Mouse (Mus musculus) midbrain, embryonic 15.5 days (tissue): Measurements from ENCODE around the gene Card19. TPM values are rescaled to one million over a fixed set of nuclear protein-coding genes. Genes with fewer than 3 reads are reported as not detected.
A peak's percentile ranks its signal among the peaks of the same experiment; 100 is the strongest.

Experiments
- ATAC-seq: fragments of 200-750 bp; cut with Nextera tagmentation; replicated peaks from 2 replicates; pipeline ENCODE4 v1.8.0; 2017; ENCODE audit warnings: moderate TSS enrichment
- H3K27ac ChIP-seq: fragments of 300-500 bp; sonication (generic); 2 replicates; pipeline ENCODE4 v1.5.1; 2015; ENCODE audit warnings: mild to moderate bottlenecking, inconsistent platforms
- H3K27me3 ChIP-seq: fragments of 300-500 bp; sonication (generic); replicated peaks from 2 replicates; pipeline ENCODE4 v1.6.1; 2015; ENCODE audit warnings: inconsistent platforms
- H3K36me3 ChIP-seq: fragments of 300-500 bp; sonication (generic); replicated peaks from 2 replicates; pipeline ENCODE4 v1.6.1; 2015; ENCODE audit warnings: inconsistent platforms
- H3K4me1 ChIP-seq: fragments of 300-500 bp; sonication (generic); 2 replicates; pipeline ENCODE4 v1.6.1; 2015; ENCODE audit warnings: inconsistent platforms
- H3K4me2 ChIP-seq: fragments of 300-500 bp; sonication (generic); 2 replicates; pipeline ENCODE4 v1.6.1; 2015; ENCODE audit warnings: inconsistent platforms, mild to moderate bottlenecking, moderate library complexity
- H3K4me3 ChIP-seq: fragments of 300-500 bp; sonication (generic); 2 replicates; pipeline ENCODE4 v1.5.1; 2015; ENCODE audit warnings: mild to moderate bottlenecking, inconsistent platforms
- H3K9ac ChIP-seq: fragments of 300-500 bp; sonication (generic); 2 replicates; pipeline ENCODE4 v1.6.1; 2015; ENCODE audit warnings: mild to moderate bottlenecking, inconsistent platforms
- H3K9me3 ChIP-seq: fragments of 300-500 bp; sonication (generic); 2 replicates; pipeline ENCODE4 v1.6.1; 2016; ENCODE audit warnings: inconsistent platforms
- WGBS: fragments of 180-500 bp; shearing (Covaris S2); methylation state at CpG from one replicate; pipeline ENCODE4 v1.1.7; 2015; ENCODE audit warnings: mixed read lengths; 5-methylcytosine and 5-hydroxymethylcytosine counted together
- polyA plus RNA-seq: library from polyadenylated mRNA; unstranded; fragments of >200 nt; fragmentation: Nextera tagmentation; extraction: Ambion mirVana; gene quantifications from 2 replicates; pipeline ENCODE4 v1.2.1, GENCODE M21; 2015

Gene Card19
- polyA plus RNA-seq, 1 experiment from 2014 or later: 25.1 TPM

DNA sequence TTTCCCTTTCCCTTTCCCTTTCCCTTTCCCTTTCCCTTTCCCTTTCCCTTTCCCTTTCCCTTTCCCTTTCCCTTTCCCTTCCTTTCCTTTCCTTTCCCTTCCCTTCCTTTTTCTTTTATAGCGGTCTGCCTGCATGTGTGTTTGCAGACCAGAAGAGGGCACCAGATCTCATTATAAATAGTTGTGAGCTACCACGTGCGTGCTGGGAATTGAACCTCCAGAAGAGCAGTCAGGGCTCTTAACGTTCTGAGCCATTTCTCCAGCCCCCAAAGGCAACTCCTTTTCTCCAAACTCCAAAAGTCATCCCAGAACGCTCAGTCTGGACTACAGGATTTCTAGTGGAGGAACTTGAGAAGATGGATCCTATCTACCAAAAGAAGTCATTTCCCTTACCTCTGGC, 5.1 kb upstream of the Card19 start:
- 27% methylated on average over 5 of the region's 5 CpGs for WGBS
- H3K27ac ChIP-seq: no peak overlapping the region
- H3K36me3 ChIP-seq: no peaks in the 10 kb centered on the region
- no peak for ATAC-seq
- peaks cover 19% of the 10 kb centered on the region for H3K27me3 ChIP-seq
- H3K9ac ChIP-seq: no peak overlapping the region
- H3K4me2 ChIP-seq: no peak overlapping the region
- no peak overlapping the region for H3K4me3 ChIP-seq
- no peaks in the 10 kb centered on the region for H3K9me3 ChIP-seq
- H3K4me1 ChIP-seq: peaks cover 4% of the 10 kb centered on the region; the same call in 1 of the 2 replicates

DNA sequence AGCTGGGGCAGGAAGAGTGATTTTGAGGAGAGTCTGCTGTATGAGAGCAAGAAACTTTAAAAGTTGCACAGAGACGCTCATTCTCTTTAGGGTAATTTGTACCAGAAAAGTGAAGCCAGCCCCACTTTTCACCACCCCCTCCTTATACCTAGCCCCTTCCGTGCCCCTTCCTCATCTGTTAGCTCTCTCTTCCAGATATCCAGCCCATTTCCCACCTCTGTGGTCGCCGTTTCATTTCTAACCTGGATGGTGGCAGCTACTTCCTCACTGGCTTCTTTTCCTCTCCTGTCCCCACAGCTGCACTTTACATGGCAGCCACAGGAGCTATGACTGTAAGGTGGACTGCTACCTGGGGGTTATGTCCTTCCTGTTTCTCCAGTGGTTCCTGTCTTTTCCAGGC, 3.5 kb upstream of the Card19 start:
- H3K9me3 ChIP-seq: no peaks in the 10 kb centered on the region
- 85% methylated on average over 4 of the region's 4 CpGs for WGBS
- H3K9ac ChIP-seq: no peak overlapping the region
- H3K27me3 ChIP-seq: peaks cover 14% of the 10 kb centered on the region
- ATAC-seq: no peak
- H3K4me1 ChIP-seq: peaks cover 14% of the 10 kb centered on the region
- H3K4me2 ChIP-seq: no peak overlapping the region
- H3K4me3 ChIP-seq: no peak overlapping the region
- H3K27ac ChIP-seq: no peak overlapping the region
- no peaks in the 10 kb centered on the region for H3K36me3 ChIP-seq

DNA sequence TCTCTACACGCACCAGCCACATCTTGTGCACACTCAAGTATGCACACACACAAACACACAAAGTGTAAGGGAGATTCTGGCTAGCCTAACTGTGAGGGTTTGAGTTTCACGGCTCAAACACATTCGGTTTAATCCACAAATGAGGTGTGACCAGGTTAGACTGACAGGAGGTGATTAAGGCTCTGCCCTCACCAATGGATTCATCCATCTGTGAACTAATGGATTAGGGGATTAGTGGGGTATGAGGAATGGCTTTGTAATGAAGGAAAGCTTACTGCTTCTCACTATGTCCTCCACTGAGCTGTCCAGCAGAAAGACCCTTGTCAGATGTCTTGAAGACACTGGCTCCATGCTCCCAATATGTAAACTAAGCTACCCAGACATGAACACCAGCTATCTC, 2.8 kb upstream of the Card19 start:
- H3K27me3 ChIP-seq: peaks cover 12% of the 10 kb centered on the region
- no peak overlapping the region for H3K4me3 ChIP-seq
- H3K4me2 ChIP-seq: no peak overlapping the region
- H3K9ac ChIP-seq: no peak overlapping the region
- H3K36me3 ChIP-seq: no peaks in the 10 kb centered on the region
- H3K9me3 ChIP-seq: no peaks in the 10 kb centered on the region
- ATAC-seq: no peak
- no peak overlapping the region for H3K27ac ChIP-seq
- H3K4me1 ChIP-seq: peaks cover 20% of the 10 kb centered on the region
- 29% methylated on average over 3 of the region's 3 CpGs for WGBS

DNA sequence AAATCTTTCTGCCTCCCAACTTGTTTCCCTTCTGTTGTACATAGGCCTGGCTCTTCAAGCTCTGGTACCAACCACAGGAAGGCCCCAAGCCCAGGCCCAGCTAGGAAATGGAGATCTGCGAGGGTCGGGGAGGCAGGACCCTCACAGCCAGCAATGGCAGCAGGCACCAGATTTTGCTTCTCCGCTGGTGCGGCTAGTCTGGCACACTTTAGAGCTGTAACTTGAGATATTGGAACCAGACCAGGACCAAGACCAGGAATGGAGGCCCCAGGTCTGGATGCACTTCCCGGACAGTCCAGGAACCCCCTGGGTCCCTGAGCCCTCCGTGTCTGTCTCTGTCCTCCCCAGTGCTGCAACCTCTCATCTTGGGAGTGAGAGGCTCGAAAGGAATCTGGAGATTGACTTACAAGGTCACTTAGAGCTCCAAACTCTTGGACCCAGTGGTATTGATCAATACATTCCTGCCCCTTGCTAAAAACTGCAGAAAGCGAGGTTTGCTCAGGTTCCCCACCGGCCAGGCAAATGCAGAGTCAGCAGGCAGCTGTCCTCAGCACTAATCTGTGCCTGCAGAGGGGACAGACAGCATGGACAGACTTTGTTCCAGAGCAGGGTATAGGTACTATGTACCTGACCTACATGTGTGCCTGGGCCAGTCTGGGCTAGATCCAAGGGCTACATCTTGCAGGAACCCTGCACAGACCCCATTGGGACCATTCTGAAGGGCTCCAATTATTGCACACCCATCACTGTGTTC, 1.1 kb upstream of the Card19 start:
- Histone ChIP-seq H3K4me1 (peaks cover 30% of the 10 kb centered on the region), H3K9ac (no peak overlapping the region), H3K27me3 (peaks cover 12% of the 10 kb centered on the region), H3K9me3 (no peaks in the 10 kb centered on the region), H3K27ac (no peak overlapping the region), H3K36me3 (no peaks in the 10 kb centered on the region), H3K4me3 (no peak overlapping the region), H3K4me2 (peak overlapping the region; percentile 78; the same call in 1 of the 2 replicates)
- 56% methylated on average over 9 of the region's 9 CpGs for WGBS
- no peak for ATAC-seq

DNA sequence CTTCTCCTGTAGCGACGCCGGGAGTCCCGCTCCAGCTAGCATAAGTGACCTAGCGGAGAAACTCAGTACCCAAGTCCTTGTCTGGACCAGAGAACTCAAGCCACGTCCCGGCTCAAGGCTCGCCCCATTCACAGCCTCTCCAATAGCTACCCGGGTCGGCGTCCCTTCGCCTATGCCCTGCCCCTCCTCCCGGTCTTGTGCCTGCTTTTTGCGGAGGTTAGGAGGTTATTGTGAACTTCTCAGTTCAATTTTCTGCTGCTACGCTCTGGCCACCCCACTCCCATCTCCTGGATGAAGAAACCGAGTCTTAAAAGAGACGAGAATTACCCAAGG, 349 bp upstream of the Card19 start:
- 4% methylated on average over 17 of the region's 17 CpGs for WGBS
- H3K9ac ChIP-seq: peak overlapping the region; percentile 59
- ATAC-seq: no peak
- no peak overlapping the region for H3K27ac ChIP-seq
- peak overlapping the region; percentile 55 for H3K4me3 ChIP-seq
- peak overlapping the region; percentile 78 for H3K4me2 ChIP-seq
- H3K36me3 ChIP-seq: no peaks in the 10 kb centered on the region
- no peaks in the 10 kb centered on the region for H3K9me3 ChIP-seq
- peaks cover 12% of the 10 kb centered on the region for H3K27me3 ChIP-seq
- H3K4me1 ChIP-seq: peaks cover 38% of the 10 kb centered on the region

DNA sequence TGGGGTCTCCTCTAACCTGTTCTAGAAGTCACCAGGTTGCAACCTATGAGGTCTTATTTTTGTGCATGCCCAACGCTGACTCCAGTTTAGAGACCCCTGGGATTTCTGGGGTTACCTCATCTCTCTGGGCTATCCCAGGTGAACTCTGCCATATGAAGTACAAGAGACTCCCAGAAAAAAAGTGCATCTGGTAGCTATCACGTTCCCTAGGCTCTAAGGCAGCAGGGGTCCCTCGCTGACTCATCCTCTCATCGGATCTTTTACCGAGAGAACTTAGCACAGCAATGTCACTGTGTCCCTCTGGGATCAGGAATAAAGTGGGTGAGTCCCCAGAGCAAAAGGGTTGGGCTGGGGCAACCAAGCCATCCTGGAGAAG, 721 bp downstream of the Card19 start:
- Histone ChIP-seq H3K4me2 (peak overlapping the region; percentile 78), H3K9ac (peak overlapping the region; percentile 59), H3K4me1 (peaks cover 39% of the 10 kb centered on the region), H3K36me3 (no peaks in the 10 kb centered on the region), H3K4me3 (peak overlapping the region; percentile 55), H3K27me3 (peaks cover 12% of the 10 kb centered on the region), H3K27ac (no peak overlapping the region), H3K9me3 (no peaks in the 10 kb centered on the region)
- no peak; the same call in 1 of the 2 replicates for ATAC-seq
- 14% methylated on average over 5 of the region's 5 CpGs for WGBS

DNA sequence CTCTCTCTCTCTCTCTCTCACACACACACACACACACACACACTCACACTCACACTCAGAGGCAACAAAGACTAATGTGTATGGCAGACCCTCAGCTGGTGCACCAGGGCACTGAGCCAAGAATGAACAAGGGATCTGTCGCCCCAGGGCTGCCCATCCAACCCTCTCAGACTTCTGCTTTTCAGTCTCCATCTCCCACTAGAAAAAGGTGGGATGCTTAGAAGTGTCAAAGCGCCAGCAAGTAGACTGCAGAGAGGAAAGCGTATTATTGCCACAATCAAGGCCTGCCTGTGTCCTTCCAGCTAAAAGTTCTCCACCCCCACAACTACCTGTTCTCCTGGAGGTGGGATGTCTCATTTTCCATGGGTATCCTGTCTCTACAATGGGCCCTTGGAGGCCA, 1.4 kb downstream of the Card19 start:
- peak overlapping the region; percentile 78 for H3K4me2 ChIP-seq
- no peak overlapping the region for H3K9ac ChIP-seq
- no peaks in the 10 kb centered on the region for H3K36me3 ChIP-seq
- no peaks in the 10 kb centered on the region for H3K9me3 ChIP-seq
- peaks cover 39% of the 10 kb centered on the region for H3K4me1 ChIP-seq
- WGBS: 60% methylated on average over 3 of the region's 3 CpGs
- H3K27me3 ChIP-seq: peaks cover 12% of the 10 kb centered on the region
- no peak overlapping the region for H3K4me3 ChIP-seq
- H3K27ac ChIP-seq: no peak overlapping the region
- ATAC-seq: no peak

DNA sequence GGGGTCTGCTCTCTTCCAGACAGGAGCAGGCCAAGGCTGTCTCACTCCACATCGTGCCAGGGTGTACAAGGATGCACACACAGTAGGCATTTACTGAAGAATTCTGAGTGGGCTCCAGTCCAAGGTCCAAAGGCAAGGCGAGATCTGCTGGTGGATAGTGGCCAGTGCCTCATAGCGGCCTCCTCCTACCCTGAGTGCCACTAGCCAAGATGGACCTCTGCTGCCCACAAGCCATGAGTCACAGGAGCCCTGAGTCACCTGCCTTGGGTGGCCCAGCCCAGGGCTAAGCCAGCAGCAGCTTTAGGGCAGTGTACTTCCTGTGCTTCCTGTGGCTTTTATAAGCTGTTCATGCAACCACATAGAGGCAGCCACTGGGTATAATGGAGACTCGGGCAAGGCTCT, 2.3 kb downstream of the Card19 start:
- no peak overlapping the region for H3K4me2 ChIP-seq
- no peak overlapping the region for H3K9ac ChIP-seq
- no peaks in the 10 kb centered on the region for H3K36me3 ChIP-seq
- peaks cover 39% of the 10 kb centered on the region for H3K4me1 ChIP-seq
- ATAC-seq: no peak
- H3K9me3 ChIP-seq: no peaks in the 10 kb centered on the region
- 60% methylated on average over 4 of the region's 4 CpGs for WGBS
- H3K27ac ChIP-seq: no peak overlapping the region
- H3K27me3 ChIP-seq: peaks cover 12% of the 10 kb centered on the region
- H3K4me3 ChIP-seq: no peak overlapping the region

DNA sequence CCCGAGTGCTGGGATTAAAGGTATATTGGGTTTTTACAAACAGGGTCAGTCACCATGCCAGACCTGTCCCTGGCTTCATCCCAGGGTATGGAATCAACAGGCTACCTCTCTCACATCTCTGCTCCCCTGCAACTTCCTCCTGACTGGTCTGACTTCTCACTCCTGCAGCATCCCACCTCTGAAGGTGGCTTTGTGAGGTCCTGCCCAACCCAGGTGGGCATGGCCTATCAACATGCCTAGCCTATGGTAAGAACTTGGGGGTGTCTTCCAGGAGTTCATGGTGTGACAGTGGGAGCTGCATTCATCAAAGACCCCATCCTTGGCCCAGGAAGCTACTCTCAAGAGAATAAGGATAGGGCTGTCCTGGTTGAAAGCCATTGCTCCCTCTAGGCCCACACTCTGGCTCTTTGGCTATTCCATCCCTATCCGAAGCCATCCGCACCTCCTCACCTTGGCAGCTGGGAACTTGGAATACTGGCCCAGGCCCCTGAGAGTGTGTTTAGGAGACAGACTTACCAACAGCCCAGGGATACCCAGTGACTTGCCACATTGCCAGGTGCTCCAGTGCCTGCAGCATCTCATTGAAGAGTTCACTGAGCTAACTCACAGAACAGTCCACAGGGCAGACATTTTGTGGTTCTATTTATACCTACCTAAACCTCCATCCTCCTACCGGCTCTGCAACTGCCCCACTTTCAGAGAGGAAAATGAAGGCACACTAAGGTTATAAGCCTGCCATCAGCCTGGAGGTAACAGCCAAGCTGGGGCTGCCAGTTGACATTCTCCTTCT, 2.9 kb downstream of the Card19 start:
- Histone ChIP-seq H3K9me3 (no peaks in the 10 kb centered on the region), H3K36me3 (no peaks in the 10 kb centered on the region), H3K4me2 (no peak overlapping the region), H3K27ac (no peak overlapping the region), H3K4me1 (peaks cover 39% of the 10 kb centered on the region), H3K4me3 (no peak overlapping the region), H3K27me3 (peaks cover 12% of the 10 kb centered on the region), H3K9ac (no peak overlapping the region)
- WGBS: 87% methylated on average over 4 of the region's 4 CpGs
- no peak for ATAC-seq

DNA sequence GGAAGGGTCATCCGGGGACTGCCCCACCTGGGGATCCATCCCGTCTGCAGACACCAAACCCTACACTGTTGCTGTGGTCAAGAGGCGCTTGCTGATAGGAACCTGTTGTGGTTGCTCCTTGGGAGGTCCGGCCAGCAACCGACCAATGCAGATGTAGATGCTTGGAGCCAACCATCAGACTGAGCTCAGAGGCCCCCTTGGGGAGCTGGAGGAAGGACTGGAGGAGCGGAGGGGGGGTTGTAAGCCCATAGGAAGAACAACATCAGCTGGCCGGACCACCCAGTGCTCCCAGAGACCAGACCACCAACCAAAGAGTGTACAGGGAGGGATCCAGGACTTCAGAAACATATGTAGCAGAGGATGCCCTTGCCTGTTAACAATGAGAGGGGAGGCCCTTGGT, 6.5 kb downstream of the Card19 start:
- H3K36me3 ChIP-seq: no peaks in the 10 kb centered on the region
- 61% methylated on average over 7 of the region's 7 CpGs for WGBS

DNA sequence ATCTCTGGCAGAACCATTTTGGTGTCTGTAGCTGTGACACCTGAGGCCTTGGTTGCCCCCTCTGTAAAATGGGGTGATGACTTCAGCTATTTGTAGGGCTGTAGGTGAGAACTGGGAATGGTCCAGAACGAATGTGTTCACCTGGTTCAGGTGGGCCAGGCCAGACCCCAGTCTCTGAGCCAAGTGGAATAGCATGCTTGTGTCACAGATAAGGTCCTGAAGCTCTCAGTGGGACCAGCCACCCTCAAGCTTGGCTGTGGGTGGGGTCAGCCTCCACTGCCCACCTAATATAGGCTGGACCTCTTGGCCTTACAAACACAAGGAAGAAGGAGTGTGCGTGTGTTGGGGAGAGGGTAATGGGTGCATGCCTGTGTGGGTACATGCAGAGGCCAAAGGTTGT, 9.5 kb downstream of the Card19 start:
- Histone ChIP-seq H3K27me3 (no peaks in the 10 kb centered on the region), H3K4me3 (no peak overlapping the region), H3K4me1 (peaks cover 7% of the 10 kb centered on the region), H3K27ac (no peak overlapping the region), H3K36me3 (no peaks in the 10 kb centered on the region), H3K9ac (no peak overlapping the region), H3K4me2 (no peak overlapping the region), H3K9me3 (no peaks in the 10 kb centered on the region)
- WGBS: 98% methylated on average over 2 of the region's 2 CpGs
- no peak for ATAC-seq

More for the DNA sequence above, 6.5 kb downstream of the Card19 start:
- H3K27me3 ChIP-seq: no peaks in the 10 kb centered on the region
- H3K4me2 ChIP-seq: no peak overlapping the region
- no peak for ATAC-seq
- H3K4me1 ChIP-seq: peaks cover 28% of the 10 kb centered on the region
- no peak overlapping the region for H3K4me3 ChIP-seq
- no peaks in the 10 kb centered on the region for H3K9me3 ChIP-seq
- no peak overlapping the region for H3K9ac ChIP-seq
- no peak overlapping the region for H3K27ac ChIP-seq

DNA sequence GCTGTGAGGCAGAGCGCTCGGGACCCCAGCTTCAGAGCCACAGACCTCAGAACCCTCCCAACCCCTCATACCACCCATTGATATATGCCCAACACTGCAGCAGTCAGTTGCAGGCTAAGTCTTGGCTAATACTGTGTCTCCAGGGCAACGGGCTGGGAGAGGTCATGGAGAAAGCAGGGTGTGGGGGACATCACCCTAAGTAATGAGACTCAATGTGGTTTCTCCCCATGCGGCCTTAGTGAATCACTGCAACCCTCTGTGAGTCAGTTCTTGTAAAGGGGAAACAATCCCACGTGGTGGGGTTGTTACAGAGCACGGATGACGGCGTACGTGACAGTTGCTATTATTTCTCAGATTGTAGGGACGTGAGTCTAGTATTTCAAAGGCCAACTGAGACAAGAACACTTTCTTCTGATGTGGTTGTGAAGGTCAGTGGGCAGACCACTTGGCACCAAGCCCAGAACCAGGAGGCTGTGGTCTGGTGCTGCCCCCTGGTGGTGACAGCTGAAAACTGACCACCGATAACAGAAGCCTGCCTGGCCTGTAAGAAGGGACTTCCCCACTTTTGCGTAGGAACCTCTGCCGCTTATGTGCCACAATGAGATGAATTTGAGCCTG, 10.3 kb downstream of the Card19 start:
- peak; percentile 54 for ATAC-seq
- peaks cover 4% of the 10 kb centered on the region; the same call in 1 of the 2 replicates for H3K4me1 ChIP-seq
- H3K4me2 ChIP-seq: no peak overlapping the region
- no peaks in the 10 kb centered on the region for H3K9me3 ChIP-seq
- H3K27me3 ChIP-seq: no peaks in the 10 kb centered on the region
- no peaks in the 10 kb centered on the region for H3K36me3 ChIP-seq
- H3K27ac ChIP-seq: no peak overlapping the region
- H3K4me3 ChIP-seq: no peak overlapping the region
- no peak overlapping the region for H3K9ac ChIP-seq
- 34% methylated on average over 13 of the region's 13 CpGs for WGBS
